Mouse (Mus musculus) cortical plate, adult 2 months (tissue): Measurements from ENCODE around the gene Ankrd35.

Experiments
- CTCF ChIP-seq: fragments of 200-500 bp; IDR thresholded peaks from 2 replicates; pipeline ENCODE4 v1.5.1; 2011; ENCODE audit warnings: mild to moderate bottlenecking, control low read depth, low read length; ENCODE audit not compliant: insufficient read depth; ENCODE audit errors: extremely low read depth
- POLR2A ChIP-seq: fragments of 200-500 bp; IDR thresholded peaks from 2 replicates; pipeline ENCODE4 v1.6.1; 2011; ENCODE audit warnings: mild to moderate bottlenecking, low read length, control low read depth; ENCODE audit not compliant: insufficient read depth; ENCODE audit errors: extremely low read depth

DNA sequence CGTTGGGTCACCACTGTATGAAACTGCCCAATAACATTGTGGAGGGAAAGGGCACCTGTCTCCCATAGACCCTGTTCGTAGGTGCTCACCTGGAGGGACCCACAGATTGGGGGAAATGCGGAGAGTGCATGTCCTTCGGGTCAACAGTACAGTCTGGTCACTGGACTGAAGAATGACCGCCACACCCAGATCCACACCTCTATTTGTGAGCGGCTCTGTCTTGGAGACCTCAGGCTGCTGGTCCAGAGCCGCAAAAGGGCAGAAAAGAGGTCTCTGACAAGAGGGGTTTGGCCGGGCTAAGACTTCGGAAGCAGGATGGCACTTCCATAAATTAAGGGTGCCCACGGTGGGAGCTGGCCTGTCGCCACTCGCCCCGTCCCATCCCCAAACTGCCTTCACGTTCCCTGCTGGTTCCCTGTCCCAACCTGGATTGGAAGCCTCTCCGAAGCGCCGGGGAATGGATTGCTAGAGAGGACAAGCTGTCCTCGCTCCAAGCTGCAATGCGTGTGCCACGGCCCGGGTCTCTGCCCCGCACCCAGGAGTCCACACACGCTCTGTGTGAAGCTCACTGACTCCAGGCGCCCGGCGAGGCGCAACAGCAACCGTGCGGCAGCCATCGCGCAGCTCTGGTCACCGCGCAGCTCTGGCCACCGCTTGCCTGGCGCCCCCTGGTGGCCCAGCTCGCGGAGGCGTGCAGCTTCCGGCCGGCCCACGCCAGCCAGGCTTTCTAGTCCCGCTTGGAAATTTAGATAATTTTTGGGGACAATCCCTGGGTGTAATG lies 38.2 kb downstream of the Ankrd35 start, which contains the start of gene Nudt17:
- TF ChIP-seq CTCF (peak; percentile 59), POLR2A (no peak)
